ENCODE assay signal across 8 mouse cellular contexts in the genomic region with DNA sequence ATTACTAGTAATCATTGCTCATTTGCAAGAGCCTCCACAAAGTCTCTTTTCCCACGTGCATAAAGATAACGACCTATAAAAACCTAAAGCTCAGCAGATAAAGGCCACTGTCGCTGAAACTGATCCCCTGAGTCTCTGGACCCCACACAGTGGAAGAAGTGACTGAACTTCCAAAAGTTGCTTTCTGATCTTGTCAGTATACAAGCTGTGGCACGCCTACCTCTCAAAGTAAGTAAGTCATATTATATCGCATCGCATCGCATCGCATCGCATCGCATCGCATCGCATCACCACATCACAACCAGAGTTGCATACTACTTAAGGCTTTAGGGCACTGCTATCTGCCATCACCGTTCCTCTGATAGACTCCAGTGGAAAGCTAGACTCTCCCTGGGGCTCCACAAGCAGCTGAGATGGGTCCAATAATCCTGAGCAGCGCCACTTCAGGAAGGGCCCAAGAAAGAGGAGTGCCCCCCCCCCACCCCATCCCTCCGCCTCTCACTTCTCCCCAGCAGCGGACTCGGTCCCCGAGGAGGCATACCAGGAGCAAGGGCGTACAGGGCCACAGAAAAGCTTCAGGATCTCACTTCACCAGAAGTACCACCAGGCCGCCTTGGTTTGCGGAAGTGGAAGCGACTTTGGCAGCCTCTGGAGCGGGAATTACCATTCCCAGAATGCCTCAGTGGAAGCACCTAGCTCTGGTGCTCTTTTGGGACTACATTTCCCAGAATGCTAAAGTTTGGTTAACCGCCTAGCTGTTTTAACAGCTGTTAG. TPM values are rescaled to one million over a fixed set of nuclear protein-coding genes. Genes with fewer than 3 reads are reported as not detected.
DNase-seq lines count a peak whose midpoint lies in the region; ATAC-seq and TF ChIP-seq lines count a peak whose summit lies in the region.

No protein-coding gene starts in this region.

- no peaks in the 10 kb centered on the region for H3K4me1 ChIP-seq in spleen, adult 2 months (ENCODE audit: control insufficient read depth, insufficient read depth, insufficient read length)
- H3K4me1 ChIP-seq in intestine, embryonic 14.5 days (replicated peaks; ENCODE audit: control insufficient read depth, insufficient read depth, low read length) = peaks cover 4% of the 10 kb centered on the region; the same call in 1 of the 2 replicates

- peak overlapping the region; percentile 77 for H3K4me2 ChIP-seq in intestine, embryonic 14.5 days (ENCODE audit: low read length)

- H3K36me3 ChIP-seq in spleen, adult 2 months (ENCODE audit: control insufficient read depth, insufficient read depth, low read length) = no peaks in the 10 kb centered on the region
- H3K36me3 ChIP-seq in intestine, embryonic 14.5 days (ENCODE audit: control insufficient read depth, insufficient read depth, low read length) = peaks cover 26% of the 10 kb centered on the region

- H3K9me3 ChIP-seq in intestine, embryonic 14.5 days (ENCODE audit: control insufficient read depth, low read length) = no peaks in the 10 kb centered on the region

- 19% methylated on average over 24 of the region's 24 CpGs for WGBS in spleen, adult 2 months
- WGBS in intestine, embryonic 14.5 days = 12% methylated on average over 24 of the region's 24 CpGs

- DNase-seq in spleen, adult 2 months (ENCODE audit: low read depth in 1 of 2, low spot score in 2 of 2) = no peak
- no peak for DNase-seq in spleen, adult 12 weeks (ENCODE audit: low spot score)
- DNase-seq in embryo, embryonic 11 days = peak; percentile 90
- peak; percentile 37 to 46 for DNase-seq in gastrocnemius, postnatal 36 days
- DNase-seq in intestine, embryonic 14.5 days (ENCODE audit: low spot score) = peak; percentile 87
- peak; percentile 58 to 75 for DNase-seq in left cerebral cortex, adult 9 months (ENCODE audit: low spot score in 2 of 2)
- peak; percentile 76 to 80 for DNase-seq in right cerebral cortex, adult 2 months (ENCODE audit: low spot score in 2 of 2)

- intact Hi-C loops in gastrocnemius, postnatal 36 days (cut with DNase I) = loop anchor here (5.0 to 10.0 kb wide), 2 partner anchors 50 to 107 kb away; partner anchors contain the start of gene Zfp94

- H3K9ac ChIP-seq in intestine, embryonic 14.5 days (ENCODE audit: low read length) = peak overlapping the region; percentile 91

- H3K4me3 ChIP-seq in spleen, adult 2 months (ENCODE audit: extremely low read depth, insufficient read depth, insufficient read length) = peak overlapping the region; percentile 47
- H3K4me3 ChIP-seq in intestine, embryonic 14.5 days (ENCODE audit: low read depth, low read length) = peak overlapping the region; percentile 69

- no peak for TF ChIP-seq CTCF in spleen, adult 2 months (IDR thresholded peaks at IDR 0.05; ENCODE audit: extremely low read depth, insufficient read depth, insufficient read length, insufficient replicate concordance)

- TF ChIP-seq POLR2A in spleen, adult 2 months (IDR thresholded peaks at IDR 0.05; ENCODE audit: low read depth, low read length) = no peak

- peak; percentile 91 for ATAC-seq in intestine, embryonic 14.5 days (replicated peaks; ENCODE audit: low FRiP score, low TSS enrichment, low read depth)
- ATAC-seq in megakaryocyte, adult 5-6 weeks (ENCODE audit: poor library complexity, severe bottlenecking) = peak; percentile 89

- H3K27me3 ChIP-seq in spleen, adult 2 months (ENCODE audit: control insufficient read depth, insufficient read depth, low read length) = no peaks in the 10 kb centered on the region
- H3K27me3 ChIP-seq in intestine, embryonic 14.5 days (replicated peaks; ENCODE audit: control insufficient read depth, insufficient read depth, low read length) = no peaks in the 10 kb centered on the region

- no peak overlapping the region for H3K27ac ChIP-seq in spleen, adult 2 months (ENCODE audit: insufficient read depth, low read length)
- H3K27ac ChIP-seq in intestine, embryonic 14.5 days (ENCODE audit: low read depth) = peak overlapping the region; percentile 69; the same call in 1 of the 2 replicates

RNA-seq across cellular contexts. Expression of gene Zfp111, which starts 3.6 kb away (rescaled TPM):
- 0.42 and 0.56 TPM in 2 replicates for polyA plus RNA-seq in spleen, adult 2 months (2012; rRNA removed)
- total RNA-seq in gastrocnemius, postnatal 36 days (2021) = 1 to 10 TPM; 2.1 to 2.7 TPM
- 9.1 and 12.8 TPM in 2 replicates for polyA plus RNA-seq in intestine, embryonic 14.5 days (2014; fragmentation: Nextera tagmentation; extraction: Ambion mirVana)
- total RNA-seq in megakaryocyte, adult 5-6 weeks (2015) = 6.0 and 6.8 TPM in 2 replicates
- total RNA-seq in megakaryocyte, adult 5-6 weeks (2017) = 6.8 and 8.9 TPM in 2 replicates

RNA-seq across cellular contexts. Expression of gene Zfp109, which starts 29.7 kb away (rescaled TPM):
- 0.48 and 0.65 TPM in 2 replicates for polyA plus RNA-seq in spleen, adult 2 months (2012; rRNA removed)
- 1 to 10 TPM; 1.9 to 2.5 TPM for total RNA-seq in gastrocnemius, postnatal 36 days (2021)
- 4.4 and 5.6 TPM in 2 replicates for polyA plus RNA-seq in intestine, embryonic 14.5 days (2014; fragmentation: Nextera tagmentation; extraction: Ambion mirVana)
- total RNA-seq in megakaryocyte, adult 5-6 weeks (2015) = 1.0 and 1.1 TPM in 2 replicates
- total RNA-seq in megakaryocyte, adult 5-6 weeks (2017) = 1.5 and 2.6 TPM in 2 replicates

RNA-seq across cellular contexts. Expression of gene Zfp114, which starts 32.8 kb away (rescaled TPM):
- polyA plus RNA-seq in spleen, adult 2 months (2012; rRNA removed) = 0.07 and 0.13 TPM in 2 replicates
- total RNA-seq in gastrocnemius, postnatal 36 days (2021) = under 1 TPM; 0.33 to 0.35 TPM
- polyA plus RNA-seq in intestine, embryonic 14.5 days (2014; fragmentation: Nextera tagmentation; extraction: Ambion mirVana) = 5.0 and 6.3 TPM in 2 replicates
- 0.71 and 0.80 TPM in 2 replicates for total RNA-seq in megakaryocyte, adult 5-6 weeks (2015)
- total RNA-seq in megakaryocyte, adult 5-6 weeks (2017) = 0.11 and 0.65 TPM in 2 replicates

RNA-seq across cellular contexts. Expression of gene Zfp108, which starts 46.9 kb away (rescaled TPM):
- polyA plus RNA-seq in spleen, adult 2 months (2012; rRNA removed) = 0.16 TPM in 2 replicates
- 1 to 10 TPM; 1.2 to 1.9 TPM for total RNA-seq in gastrocnemius, postnatal 36 days (2021)
- polyA plus RNA-seq in intestine, embryonic 14.5 days (2014; fragmentation: Nextera tagmentation; extraction: Ambion mirVana) = 3.4 and 3.8 TPM in 2 replicates
- 0.56 and 0.93 TPM in 2 replicates for total RNA-seq in megakaryocyte, adult 5-6 weeks (2015)
- 0.51 and 0.65 TPM in 2 replicates for total RNA-seq in megakaryocyte, adult 5-6 weeks (2017)

Comparison
In these comparisons a context has a peak if more than half of its experiments do, and no peak if none do; other contexts are left out.
1. DNase-seq: peak in embryo, embryonic 11 days (single experiment), gastrocnemius, postnatal 36 days (2 of 2), intestine, embryonic 14.5 days (single experiment), left cerebral cortex, adult 9 months (2 of 2) and right cerebral cortex, adult 2 months (2 of 2); none in spleen, adult 2 months (0 of 2) and spleen, adult 12 weeks (single experiment).